Mouse (Mus musculus): ENCODE measurements around the gene Mfge8.

Mfge8 gene

DNA sequence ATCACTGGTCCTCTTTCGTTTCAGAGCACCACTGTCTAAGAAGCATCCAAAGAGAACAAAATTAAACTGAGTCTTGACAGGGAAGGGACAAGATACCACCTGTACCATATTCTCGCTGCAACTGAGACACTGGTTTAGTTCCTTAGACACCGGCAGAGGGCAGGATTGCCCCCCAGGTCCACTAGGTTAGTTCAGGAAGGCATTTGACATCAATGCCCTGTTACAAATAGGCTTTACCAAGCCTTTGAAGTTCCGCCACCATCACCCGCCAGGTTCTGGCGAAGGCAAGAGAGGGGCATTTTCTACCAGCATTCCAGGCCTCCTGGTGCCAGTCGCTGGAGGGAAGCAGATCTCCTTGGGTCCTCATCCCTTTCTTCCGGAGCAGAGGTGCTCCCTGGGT, 19.0 kb downstream of the Mfge8 start:
- no peak for DNase-seq (ENCODE audit: low spot score)

- DNase-seq (ENCODE audit: low spot score), result no peak
Measured at GRCm38 (mm10) chr7:79123465-79123864, 25.4 kb downstream of the Mfge8 start.

GRCm38 (mm10) chr7:79113848-79114247, 35.0 kb downstream of the Mfge8 start:
- no peak for DNase-seq (ENCODE audit: low spot score)

DNA sequence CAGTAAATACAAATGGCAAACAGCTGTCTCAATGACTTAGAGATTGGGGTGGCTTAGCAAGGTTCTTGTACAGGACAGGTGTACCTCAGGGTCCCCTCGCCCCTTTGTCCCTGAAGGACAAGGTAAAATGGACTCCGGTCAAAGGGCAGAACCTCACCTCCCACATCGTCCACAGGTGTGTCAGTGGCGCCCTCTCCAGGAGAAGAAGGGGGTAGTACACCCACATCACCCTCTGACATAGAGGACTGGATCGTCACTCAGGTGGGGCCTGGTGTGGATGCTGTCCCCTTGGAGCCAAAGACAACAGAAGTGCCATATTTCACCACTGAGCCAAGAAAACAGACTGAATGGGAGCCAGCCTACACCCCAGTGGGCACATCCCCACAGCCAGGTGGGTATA, 52.4 kb downstream of the Mfge8 start:
- no peak for DNase-seq (ENCODE audit: low spot score)

- no peak for DNase-seq (ENCODE audit: low spot score)
Measured at GRCm38 (mm10) chr7:79089111-79089510, 59.7 kb downstream of the Mfge8 start.
